Mouse (Mus musculus) ES-Bruce4 (cell line): ENCODE results near the gene Txndc11.

Source experiments
- CTCF ChIP-seq: IDR thresholded peaks from one replicate; pipeline ENCODE4 v1.8.1; 2011; ENCODE audit warnings: low read depth, low read length
- POLR2A ChIP-seq: IDR thresholded peaks from one replicate; pipeline ENCODE4 v1.8.1; 2011; ENCODE audit warnings: low read length; ENCODE audit not compliant: insufficient read depth

GRCm38 (mm10) chr16:11072454-11072853, 62.0 kb downstream of the Txndc11 start:
- no peak for TF ChIP-seq CTCF
- no peak for TF ChIP-seq POLR2A
